Mouse (Mus musculus) liver (tissue): ENCODE measurements at regions not wholly inside any gene's neighbourhood (a gene's known extent, or its start where the extent isn't known, plus 50 kb on each side); places are given as distances from the start of the nearest gene placed in this dataset.

Experiments used
- DNase-seq: peaks from one replicate; pipeline ENCODE4 v3.0.0-alpha.2; 2020; ENCODE audit warnings: mixed read lengths

- DNase-seq, result no peak
Measured at GRCm38 (mm10) chr8:88972993-88973690, 70.8 kb downstream of the Sall1 start.

DNA sequence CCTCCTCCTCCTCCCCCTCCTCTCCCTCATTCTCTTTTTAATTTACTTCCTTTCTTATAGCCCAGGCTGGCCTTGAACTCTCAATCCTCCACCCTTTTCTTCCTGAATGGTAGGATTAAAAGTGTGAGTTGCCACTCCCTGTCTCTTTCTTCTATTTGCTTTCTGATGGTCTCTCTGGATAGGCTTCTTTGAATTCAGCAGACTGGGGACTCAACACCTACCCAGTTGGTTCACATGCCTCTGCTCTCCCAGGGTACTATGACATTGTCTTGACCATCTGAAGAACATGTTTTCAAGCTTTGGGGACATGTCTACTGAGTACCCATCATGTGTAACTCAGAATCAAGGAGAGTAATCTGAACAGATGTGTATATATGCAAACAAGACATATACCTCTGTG lies 85.1 kb downstream of the Sall1 start:
- DNase-seq, result no peak

DNA sequence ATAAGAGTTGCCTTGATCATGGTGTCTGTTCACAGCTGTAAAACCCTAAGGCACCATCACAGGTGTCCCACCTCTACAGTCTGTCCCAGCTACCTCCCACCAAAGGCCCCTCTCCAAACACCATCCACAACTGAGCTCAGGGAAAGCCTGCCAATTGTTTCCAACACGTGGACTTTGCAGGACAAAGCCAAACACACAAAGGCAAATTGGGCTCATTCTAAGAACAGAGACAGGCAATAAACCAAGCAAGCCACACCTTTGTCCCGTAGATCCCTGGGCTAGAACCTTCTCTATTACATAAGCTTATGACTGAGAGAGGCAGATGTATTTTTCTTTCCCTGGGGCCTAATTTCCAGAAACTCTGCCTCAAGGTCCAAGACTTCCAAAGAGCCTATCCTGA lies 90.8 kb downstream of the Sall1 start:
- no peak for DNase-seq

DNA sequence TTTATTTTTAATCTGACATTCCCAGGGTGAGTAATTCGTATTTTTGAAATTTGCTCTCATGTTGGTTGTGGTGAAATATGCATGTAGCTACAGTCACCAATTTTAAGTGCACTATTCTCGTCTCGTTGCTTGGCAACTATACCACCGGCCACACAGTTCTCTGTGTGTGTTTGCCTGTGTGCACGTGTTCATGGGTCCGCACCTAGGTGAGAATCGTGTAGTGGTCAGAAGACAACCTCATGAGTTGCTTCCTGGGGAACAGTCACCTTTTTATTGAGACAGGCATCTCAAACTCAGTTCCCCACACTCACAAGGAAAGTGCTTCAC lies 92.2 kb downstream of the Sall1 start:
- DNase-seq, result no peak

- no peak for DNase-seq
Measured at GRCm38 (mm10) chr8:88951145-88951828, 92.7 kb downstream of the Sall1 start.

DNA sequence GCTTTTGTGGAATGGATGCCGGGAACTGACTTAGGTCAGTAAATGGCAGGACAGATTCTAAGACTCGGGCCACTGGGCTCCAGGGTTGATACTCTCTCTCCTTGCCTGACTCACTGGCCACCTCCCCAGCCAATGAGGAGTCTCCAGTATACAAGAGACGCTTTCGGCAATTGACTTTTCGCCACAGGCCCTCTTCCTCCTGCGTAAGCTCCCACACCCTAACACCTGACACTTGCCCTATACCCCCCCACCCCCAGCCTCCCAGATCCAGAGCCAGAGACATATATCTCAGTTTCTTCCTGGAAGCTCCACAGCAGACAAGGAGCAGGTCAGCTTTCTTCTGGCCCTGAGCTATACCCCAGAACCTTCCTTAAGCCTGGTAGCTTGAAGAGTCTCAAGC lies 94.0 kb downstream of the Sall1 start:
- no peak for DNase-seq

DNA sequence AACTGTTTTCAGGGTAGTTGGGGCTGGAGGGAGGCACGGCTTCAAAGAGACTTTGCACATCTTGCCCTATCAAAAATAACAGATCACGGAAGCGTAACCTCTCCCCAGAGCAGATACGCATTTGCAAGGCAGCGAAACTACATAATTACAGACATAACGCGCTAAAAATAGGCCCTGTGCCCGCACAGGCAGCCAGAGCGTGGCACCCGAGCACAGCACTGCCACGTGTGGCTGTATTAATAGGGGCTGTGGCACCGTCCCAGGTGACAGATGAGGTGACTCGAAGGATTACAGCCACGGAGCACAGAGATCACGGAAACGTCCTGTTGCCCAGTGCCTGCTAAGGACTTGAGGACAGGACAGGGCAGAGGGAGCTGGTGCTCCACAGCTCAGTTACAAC lies 95.0 kb downstream of the Sall1 start:
- DNase-seq, result no peak

DNA sequence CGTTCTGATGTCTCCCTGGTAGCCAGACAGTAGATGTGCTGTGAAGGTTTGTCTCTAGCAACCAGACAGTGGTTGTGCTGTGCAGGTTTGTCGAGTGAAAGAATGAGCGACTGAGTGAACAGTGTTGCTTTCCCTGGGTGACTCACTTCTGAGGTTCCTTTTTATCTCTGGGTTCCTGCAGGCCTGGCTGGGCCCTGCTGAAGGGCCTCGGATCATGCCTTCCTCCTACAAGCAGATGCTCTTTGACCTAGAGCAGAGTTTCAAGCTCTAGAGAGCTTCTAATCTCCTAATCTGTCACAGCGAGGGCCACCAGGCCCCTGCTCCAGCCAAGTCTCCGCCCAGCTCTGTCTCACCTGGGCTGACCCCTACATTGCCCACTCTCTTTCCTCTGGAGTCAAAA lies 95.6 kb downstream of the Sall1 start:
- DNase-seq, result no peak

DNA sequence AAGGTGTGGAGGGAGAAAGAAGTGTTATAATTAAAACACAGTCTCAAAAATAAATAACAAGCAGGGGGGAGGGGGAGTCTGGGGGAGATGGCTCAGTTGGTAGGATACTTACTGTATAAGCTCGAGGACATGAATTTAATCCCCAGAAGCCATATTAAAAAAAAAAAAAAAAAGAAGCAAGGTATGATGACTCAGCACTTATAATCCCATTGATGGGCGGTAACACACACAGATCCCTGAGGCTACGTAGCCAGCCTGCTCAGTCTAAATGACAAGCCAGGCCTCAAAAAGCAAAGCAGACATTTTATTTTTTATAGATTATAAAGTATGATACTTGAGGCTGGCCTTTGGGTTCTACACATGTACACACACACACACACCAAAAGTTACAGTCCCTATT lies 96.6 kb downstream of the Sall1 start:
- DNase-seq, result no peak

- no peak for DNase-seq
Measured at GRCm38 (mm10) chr8:88945656-88946055, 98.3 kb downstream of the Sall1 start.

- DNase-seq, result peak; percentile 23
Measured at GRCm38 (mm10) chr8:88944038-88944437, 99.9 kb downstream of the Sall1 start.

- no peak for DNase-seq
Measured at GRCm38 (mm10) chr8:88939071-88939746, 104.8 kb downstream of the Sall1 start.

DNA sequence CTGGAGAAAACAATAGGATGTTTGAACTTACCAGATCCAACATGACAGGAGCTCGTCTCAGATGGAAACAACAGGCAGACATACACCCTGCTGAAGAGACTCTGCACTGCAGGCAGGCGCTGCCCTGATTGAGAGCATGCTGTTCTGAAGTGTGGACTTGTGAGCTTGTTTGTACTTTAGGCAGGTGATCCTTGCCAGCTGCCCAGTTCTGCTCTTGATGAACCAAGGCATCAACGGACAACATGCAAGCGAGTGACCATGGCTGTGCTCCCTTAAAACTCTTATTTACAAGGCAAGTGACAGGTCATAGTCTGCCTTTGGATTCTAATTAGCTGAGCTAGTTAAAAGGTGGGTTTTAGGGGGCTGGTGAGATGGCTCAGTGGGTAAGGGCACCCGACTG lies 109.3 kb downstream of the Sall1 start:
- DNase-seq, result no peak

GRCm38 (mm10) chr8:88931050-88931449 lies 112.9 kb downstream of the Sall1 start:
- no peak for DNase-seq

DNA sequence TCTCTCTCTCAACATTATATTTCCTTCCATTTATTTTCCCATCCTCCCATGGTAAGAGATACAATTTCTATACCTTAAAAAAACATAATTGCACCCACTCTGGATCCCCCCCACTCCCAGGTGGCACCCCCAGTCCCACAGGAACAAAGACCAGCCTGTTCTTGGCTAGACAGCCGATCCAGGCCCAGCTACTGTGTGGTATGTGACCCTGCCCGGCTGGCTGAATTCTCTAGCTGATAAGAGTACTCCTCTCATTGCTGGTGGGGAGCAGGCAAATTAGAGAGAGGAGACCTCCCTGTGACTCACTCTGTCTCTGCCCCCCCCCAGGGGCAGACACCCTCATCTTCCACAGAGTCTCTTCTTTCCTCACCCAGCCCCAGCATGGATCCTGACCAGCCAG lies 113.6 kb downstream of the Sall1 start:
- DNase-seq, result no peak

DNA sequence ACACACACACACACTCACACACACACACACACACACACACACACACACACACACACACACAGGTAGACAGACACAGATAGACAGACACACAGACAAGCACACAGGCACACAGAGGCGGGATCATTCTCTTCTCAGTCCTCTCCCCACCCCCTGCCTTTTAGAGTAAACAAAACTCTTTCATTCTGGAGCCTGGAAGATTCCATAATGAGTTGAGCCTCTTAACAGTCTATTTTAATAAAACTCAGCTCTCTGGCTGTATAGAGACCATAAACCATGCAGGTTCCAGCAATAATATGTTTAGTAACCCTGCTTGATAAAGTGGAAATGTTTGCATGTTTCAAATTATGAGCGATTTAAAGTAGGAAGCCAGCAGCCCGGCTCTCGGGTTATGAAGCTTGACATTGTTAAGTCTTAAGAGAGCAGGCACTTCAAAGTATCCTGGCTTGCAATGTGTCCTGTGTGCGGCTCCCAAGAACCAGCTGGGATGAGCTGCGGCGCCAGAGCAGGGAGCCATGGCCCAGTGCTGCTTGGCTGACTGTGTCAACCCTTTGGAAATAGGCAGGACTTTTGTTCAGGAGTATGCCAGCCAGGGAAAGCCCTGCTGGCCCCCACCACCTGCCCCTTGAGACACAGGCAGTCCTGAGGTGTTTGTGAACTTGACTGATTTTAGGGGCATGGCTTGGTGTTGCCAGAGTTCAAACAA lies 115.1 kb downstream of the Sall1 start:
- no peak for DNase-seq

DNA sequence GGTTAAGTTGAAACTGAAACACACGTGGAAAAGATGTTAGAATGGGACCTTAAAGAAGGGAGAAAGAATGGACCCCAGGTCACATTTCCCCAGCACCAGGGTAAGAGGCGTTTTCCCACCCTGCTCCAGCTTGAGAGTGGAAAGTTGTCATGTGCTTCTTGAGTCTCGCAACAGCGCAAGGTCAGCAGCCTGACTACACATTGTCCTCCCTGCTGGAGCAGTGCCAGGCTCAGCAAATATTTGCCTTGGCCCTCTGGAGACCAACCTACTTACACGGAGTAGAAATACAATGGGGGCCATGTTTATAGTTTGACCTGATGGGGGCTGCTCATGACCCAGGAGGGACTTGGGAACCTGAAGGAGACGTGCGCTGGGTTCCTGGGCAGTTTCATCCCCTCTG lies 121.1 kb downstream of the Sall1 start:
- DNase-seq, result peak; percentile 23

DNA sequence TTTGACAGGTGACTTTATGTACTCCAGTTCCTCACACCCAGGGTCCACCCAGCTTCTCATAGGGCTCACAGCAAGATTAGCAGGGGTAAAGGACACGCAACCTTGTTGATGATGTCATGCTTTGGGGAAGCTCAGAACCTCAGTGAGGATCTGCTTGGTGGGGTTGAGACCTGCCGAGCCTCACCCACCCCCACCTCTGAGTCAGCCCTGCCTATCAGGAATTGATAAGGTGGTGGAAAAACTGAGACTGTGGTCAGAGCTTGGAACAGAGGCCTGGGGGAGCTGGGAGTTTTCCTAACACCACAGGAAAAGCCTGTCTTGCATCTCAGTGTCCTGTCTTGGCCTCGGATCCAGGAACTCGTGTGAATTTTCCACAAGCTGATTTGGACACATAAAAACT lies 122.0 kb downstream of the Sall1 start:
- DNase-seq, result no peak

GRCm38 (mm10) chr8:88919282-88919681 lies 124.7 kb downstream of the Sall1 start:
- no peak for DNase-seq

GRCm38 (mm10) chr8:88916064-88916463 lies 127.9 kb downstream of the Sall1 start:
- DNase-seq, result no peak

- no peak for DNase-seq
Measured at GRCm38 (mm10) chr8:88914657-88915056, 129.3 kb downstream of the Sall1 start.

DNA sequence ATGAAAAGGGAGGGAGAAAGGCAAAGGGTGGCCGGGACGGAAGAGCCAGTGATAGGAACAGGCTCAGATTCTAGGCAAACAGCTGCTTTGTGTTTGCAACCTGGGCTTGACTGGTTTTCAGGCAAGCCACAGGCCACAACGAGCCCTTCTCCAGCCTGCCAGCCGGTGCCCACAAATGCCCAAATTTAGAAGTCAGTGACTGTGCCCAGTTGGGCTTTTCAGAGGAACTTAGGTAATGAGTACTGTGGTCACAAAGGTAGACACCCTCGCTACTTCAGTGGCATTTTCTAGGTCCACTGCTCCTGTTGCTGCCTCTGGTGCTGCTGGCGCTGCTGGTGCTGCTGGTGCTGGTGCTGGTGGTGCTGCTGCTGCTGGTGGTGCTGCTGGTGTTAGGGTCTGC lies 129.8 kb downstream of the Sall1 start:
- DNase-seq, result no peak

DNA sequence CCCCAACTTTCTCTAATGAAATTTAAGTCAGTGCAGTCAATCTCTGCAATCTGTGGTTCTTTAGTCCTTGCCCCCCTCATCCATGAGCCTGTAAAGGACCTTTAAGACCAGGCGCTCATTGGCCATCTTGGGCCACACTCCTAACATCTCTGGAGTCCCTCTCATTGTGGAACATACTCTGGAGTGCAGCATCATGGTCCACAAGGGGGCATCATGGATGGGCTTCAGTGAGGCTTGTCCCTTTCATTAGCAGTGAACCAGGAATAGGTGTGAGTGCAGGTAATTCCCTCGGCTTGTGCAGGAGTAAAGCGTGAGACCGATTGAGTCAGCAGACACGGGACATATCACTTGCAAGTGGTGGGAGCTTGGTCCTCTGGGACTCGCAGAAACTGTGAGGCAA lies 137.7 kb downstream of the Sall1 start:
- DNase-seq, result no peak

DNA sequence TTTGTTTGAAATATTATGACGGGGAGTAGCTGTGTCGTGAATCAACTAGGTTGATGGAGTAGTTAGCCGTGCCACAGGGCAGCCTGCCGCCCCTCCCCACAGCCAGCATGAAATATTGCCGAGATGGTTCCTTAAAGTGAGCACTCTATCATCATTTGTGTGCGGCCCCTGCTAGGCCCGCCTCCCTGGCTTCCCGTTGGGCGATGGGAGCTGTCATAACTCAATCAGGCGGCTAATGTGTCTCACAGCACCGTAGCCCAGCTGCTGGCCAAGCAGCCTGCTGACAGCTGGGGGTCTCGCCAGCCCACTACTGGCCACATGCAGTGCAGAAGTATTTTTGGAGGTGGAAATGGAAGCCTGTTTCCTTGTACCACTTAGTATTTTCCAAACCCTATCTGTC lies 140.9 kb downstream of the Sall1 start:
- DNase-seq, result no peak
